Mouse (Mus musculus) ES-E14 (cell line): ENCODE data around the gene Gpc6. TPM values are rescaled to one million over a fixed set of nuclear protein-coding genes. Genes with fewer than 3 reads are reported as not detected.

Experiments
- DNase-seq: peaks from one replicate; pipeline ENCODE4 v3.0.0-alpha.2; 2013; ENCODE audit warnings: low read depth, low spot score
- H3K27ac ChIP-seq: 2 replicates; pipeline ENCODE4 v1.5.1; 2012; ENCODE audit warnings: low read depth, mild to moderate bottlenecking, low read length, moderate library complexity, mixed read lengths; ENCODE audit not compliant: poor library complexity, insufficient read depth, severe bottlenecking
- H3K36me3 ChIP-seq: 2 replicates; pipeline ENCODE4 v1.6.1; 2012; ENCODE audit warnings: mild to moderate bottlenecking, low read length, moderate library complexity, mixed read lengths; ENCODE audit not compliant: control insufficient read depth, poor library complexity, insufficient read depth, severe bottlenecking
- H3K4me1 ChIP-seq, 2 experiments: fragments of 150-350 bp in 1 of 2; sonication (generic) in 1 of 2; 2 replicates each; pipeline ENCODE4 v1.6.1; 2012; ENCODE audit warnings: low read length in 2 of 2, mild to moderate bottlenecking in 1 of 2, mixed read lengths in 1 of 2; ENCODE audit not compliant: control insufficient read depth in 2 of 2, insufficient read depth in 2 of 2, poor library complexity in 1 of 2
- H3K4me3 ChIP-seq, 2 experiments: fragments of 150-350 bp in 1 of 2; sonication (generic) in 1 of 2; 2 replicates each; pipeline ENCODE4 v1.5.1; 2012; ENCODE audit warnings: low read length in 2 of 2, low read depth in 1 of 2, mild to moderate bottlenecking in 1 of 2, mixed read lengths in 1 of 2; ENCODE audit not compliant: insufficient read depth in 1 of 2, poor library complexity in 1 of 2, severe bottlenecking in 1 of 2
- H3K9ac ChIP-seq: 2 replicates; pipeline ENCODE4 v1.6.1; 2012; ENCODE audit warnings: low read depth, mild to moderate bottlenecking, low read length, mixed read lengths; ENCODE audit not compliant: poor library complexity, insufficient read depth, severe bottlenecking
- H3K9me3 ChIP-seq: fragments of 150-350 bp; sonication (generic); 2 replicates; pipeline ENCODE4 v1.6.1; 2012; ENCODE audit warnings: low read depth, mild to moderate bottlenecking, low read length; ENCODE audit not compliant: control insufficient read depth, insufficient read depth
- CHD2 ChIP-seq: IDR thresholded peaks from 2 replicates; pipeline ENCODE4 v1.6.1; 2014; ENCODE audit warnings: mild to moderate bottlenecking, low read depth, low read length, inconsistent platforms
- HCFC1 ChIP-seq: IDR thresholded peaks from 2 replicates; pipeline ENCODE4 v1.6.1; 2012; ENCODE audit warnings: low read length, inconsistent platforms, borderline replicate concordance; ENCODE audit not compliant: insufficient read depth
- MAFK ChIP-seq: IDR thresholded peaks from 2 replicates; pipeline ENCODE4 v1.6.1; 2014; ENCODE audit warnings: mild to moderate bottlenecking, low read depth, low read length, inconsistent platforms; ENCODE audit not compliant: insufficient read depth
- ZC3H11A ChIP-seq: IDR thresholded peaks from 2 replicates; pipeline ENCODE4 v1.6.1; 2012; ENCODE audit warnings: low read depth, mild to moderate bottlenecking, inconsistent platforms, low read length, borderline replicate concordance
- ZNF384 ChIP-seq: IDR thresholded peaks from 2 replicates; pipeline ENCODE4 v1.6.1; 2012; ENCODE audit warnings: low read depth, low read length, inconsistent platforms
- in situ Hi-C, 2 experiments: fragments of 600-800 bp; cut with MboI; formaldehyde crosslinking; loops; one replicate each; pipeline ENCODE4 v1.15.1; 2025; ENCODE audit warnings: low sequenced_read_pairs in 2 of 2, inconsistent platforms in 1 of 2; ENCODE audit not compliant: unreplicated experiment in 2 of 2
- total RNA-seq: library from RNA; depleted of rRNA; stranded (reverse); fragments of 300-350 nt; gene quantifications from 2 replicates; pipeline ENCODE4 v1.2.3, GENCODE M21; 2012

The Gpc6 gene
- total RNA-seq, 1 experiment, result 3.2 TPM

GRCm38 (mm10) chr14:117700670-117701280, 775.7 kb downstream of the Gpc6 start:
- in situ Hi-C loops, result no loop called here
- no peak for DNase-seq
- TF ChIP-seq MAFK (no peak), CHD2 (no peak), ZC3H11A (no peak), HCFC1 (no peak), ZNF384 (no peak)

GRCm38 (mm10) chr14:117708817-117709216, 783.7 kb downstream of the Gpc6 start:
- no peak overlapping the region for H3K27ac ChIP-seq
- no peaks in the 10 kb centered on the region for H3K36me3 ChIP-seq
- H3K9ac ChIP-seq, result no peak overlapping the region
- in situ Hi-C loops, result no loop called here
- H3K4me3 ChIP-seq, result no peak overlapping the region
- no peaks in the 10 kb centered on the region for H3K9me3 ChIP-seq
- no peak for TF ChIP-seq HCFC1
- no peak for TF ChIP-seq ZC3H11A
- TF ChIP-seq ZNF384, result no peak
- no peaks in the 10 kb centered on the region for H3K4me1 ChIP-seq
- no peak for DNase-seq

More at GRCm38 (mm10) chr14:117700670-117701280, 775.7 kb downstream of the Gpc6 start:
- Histone ChIP-seq H3K27ac (no peak overlapping the region), H3K9ac (no peak overlapping the region), H3K36me3 (no peaks in the 10 kb centered on the region), H3K4me1 (no peaks in the 10 kb centered on the region), H3K4me3 (no peak overlapping the region), H3K9me3 (no peaks in the 10 kb centered on the region)

GRCm38 (mm10) chr14:117710463-117710911, 785.4 kb downstream of the Gpc6 start:
- Histone ChIP-seq H3K9ac (no peak overlapping the region), H3K9me3 (no peaks in the 10 kb centered on the region), H3K4me1 (no peaks in the 10 kb centered on the region), H3K4me3 (no peak overlapping the region), H3K36me3 (no peaks in the 10 kb centered on the region), H3K27ac (no peak overlapping the region)
- DNase-seq, result no peak
- no peak for TF ChIP-seq MAFK
- no peak for TF ChIP-seq CHD2
- no peak for TF ChIP-seq ZNF384
- no peak for TF ChIP-seq ZC3H11A
- in situ Hi-C loops, result no loop called here

GRCm38 (mm10) chr14:117712311-117712710, 787.2 kb downstream of the Gpc6 start:
- Histone ChIP-seq H3K4me3 (no peak overlapping the region), H3K4me1 (no peaks in the 10 kb centered on the region), H3K27ac (no peak overlapping the region), H3K9ac (no peak overlapping the region), H3K9me3 (no peaks in the 10 kb centered on the region), H3K36me3 (no peaks in the 10 kb centered on the region)
- no peak for TF ChIP-seq ZNF384
- no peak for TF ChIP-seq CHD2
- no peak for TF ChIP-seq HCFC1
- no peak for TF ChIP-seq MAFK
- no peak for TF ChIP-seq ZC3H11A
- in situ Hi-C loops, result no loop called here
- no peak for DNase-seq

- TF ChIP-seq ZC3H11A (no peak), CHD2 (no peak), MAFK (no peak), HCFC1 (no peak), ZNF384 (no peak)
- DNase-seq, result no peak
- no peaks in the 10 kb centered on the region for H3K36me3 ChIP-seq
- H3K4me3 ChIP-seq, result no peak overlapping the region
- no peak overlapping the region for H3K27ac ChIP-seq
- H3K9ac ChIP-seq, result no peak overlapping the region
- no peaks in the 10 kb centered on the region for H3K4me1 ChIP-seq
- no peaks in the 10 kb centered on the region for H3K9me3 ChIP-seq
- in situ Hi-C loops, result no loop called here
Measured at GRCm38 (mm10) chr14:117714165-117714564, 789.0 kb downstream of the Gpc6 start.
